Mouse (Mus musculus): ENCODE results near the gene Gm10521.

Gene Gm10521

DNA sequence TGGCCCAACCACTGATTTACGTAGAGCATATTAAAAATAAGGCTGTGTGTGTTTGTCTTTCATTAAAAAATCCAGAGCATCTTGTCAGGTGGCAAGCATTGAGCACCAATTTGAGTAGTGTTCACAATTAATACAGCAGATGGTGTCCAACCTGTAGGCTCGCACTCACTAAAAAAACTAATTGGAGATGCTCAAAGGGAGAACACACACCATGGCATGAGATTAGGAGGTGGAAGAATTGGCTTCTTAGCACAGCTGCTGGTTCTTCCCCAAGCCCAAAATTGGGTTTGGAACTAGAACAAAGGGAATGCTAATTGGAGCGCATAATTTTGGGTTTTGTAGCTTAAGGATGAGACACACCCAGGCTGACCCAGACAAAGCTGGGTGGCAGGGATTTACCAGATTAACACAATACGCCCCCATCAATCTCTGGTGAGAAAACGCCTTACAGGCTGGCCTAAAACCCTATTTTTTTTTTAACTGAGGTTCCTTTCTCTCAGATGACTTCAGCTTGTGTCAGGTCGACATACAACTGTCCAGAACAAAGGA, 51.1 kb downstream of the Gm10521 start:
- DNase-seq (ENCODE audit: low read depth, low spot score): no peak
